Mouse (Mus musculus) MEL (cell line): ENCODE data around the gene Dgat2. TPM values are rescaled to one million over a fixed set of nuclear protein-coding genes. Genes with fewer than 3 reads are reported as not detected.

ENCODE experiments used
- DNase-seq: peaks from one replicate; pipeline ENCODE4 v3.0.0; 2011; ENCODE audit warnings: low read depth, low spot score
- H3K27ac ChIP-seq: 2 replicates; pipeline ENCODE4 v1.5.1; 2012; ENCODE audit warnings: low read depth, mild to moderate bottlenecking, control low read depth, low read length, moderate library complexity; ENCODE audit not compliant: control insufficient read depth
- H3K27me3 ChIP-seq, 2 experiments: fragments of 150-350 bp in 1 of 2; sonication (generic) in 1 of 2; 2 replicates each; pipeline ENCODE4 v1.6.1; 2012; ENCODE audit warnings: low read length in 2 of 2, mild to moderate bottlenecking in 2 of 2, improper control_type of control experiment in 1 of 2, moderate library complexity in 1 of 2; ENCODE audit not compliant: insufficient read depth in 2 of 2, control insufficient read depth in 1 of 2
- H3K36me3 ChIP-seq, 2 experiments: 2 replicates each; pipeline ENCODE4 v1.6.1; 2012 to 2014; ENCODE audit warnings: low read length in 2 of 2, improper control_type of control experiment in 1 of 2, inconsistent platforms in 1 of 2, mild to moderate bottlenecking in 1 of 2; ENCODE audit not compliant: insufficient read depth in 2 of 2, control insufficient read depth in 1 of 2
- H3K4me1 ChIP-seq, 2 experiments: fragments of 150-350 bp in 1 of 2; sonication (generic) in 1 of 2; 2 replicates each; pipeline ENCODE4 v1.6.1; 2012; ENCODE audit warnings: low read length in 2 of 2, improper control_type of control experiment in 1 of 2, mild to moderate bottlenecking in 1 of 2; ENCODE audit not compliant: insufficient read depth in 2 of 2, control insufficient read depth in 1 of 2
- H3K4me3 ChIP-seq, 2 experiments: fragments of 150-350 bp in 1 of 2; sonication (generic) in 1 of 2; 2 replicates each; pipeline ENCODE4 v1.5.1; 2012; ENCODE audit warnings: low read depth in 2 of 2, low read length in 2 of 2, mild to moderate bottlenecking in 2 of 2, moderate library complexity in 2 of 2, control low read depth in 1 of 2, improper control_type of control experiment in 1 of 2; ENCODE audit not compliant: control insufficient read depth in 1 of 2, insufficient read depth in 1 of 2
- H3K79me2 ChIP-seq: 2 replicates; pipeline ENCODE4 v1.6.1; 2012; ENCODE audit warnings: mild to moderate bottlenecking, low read length, moderate library complexity; ENCODE audit not compliant: control insufficient read depth, poor library complexity, insufficient read depth
- H3K9ac ChIP-seq: 2 replicates; pipeline ENCODE4 v1.6.1; 2012; ENCODE audit warnings: low read depth, mild to moderate bottlenecking, control low read depth, low read length, moderate library complexity; ENCODE audit not compliant: control insufficient read depth, poor library complexity, severe bottlenecking
- H3K9me3 ChIP-seq: fragments of 150-350 bp; sonication (generic); replicated peaks from 2 replicates; pipeline ENCODE4 v1.6.1; 2012; ENCODE audit warnings: mild to moderate bottlenecking, low read length, improper control_type of control experiment, moderate library complexity; ENCODE audit not compliant: insufficient read depth
- CHD1 ChIP-seq: IDR thresholded peaks from 2 replicates; pipeline ENCODE4 v1.6.1; 2012; ENCODE audit warnings: low read depth, mild to moderate bottlenecking, inconsistent platforms, low read length, improper control_type of control experiment
- CHD2 ChIP-seq: IDR thresholded peaks from 2 replicates; pipeline ENCODE4 v1.6.1; 2011; ENCODE audit warnings: low read length, improper control_type of control experiment
- CTCF ChIP-seq, 3 experiments: IDR thresholded peaks in 2 of 3; conservative IDR thresholded peaks in 1 of 3; 2 replicates each; pipeline ENCODE4 v1.5.1; 2011 to 2012; ENCODE audit warnings: low read length in 3 of 3, low read depth in 2 of 3, mild to moderate bottlenecking in 2 of 3, improper control_type of control experiment in 1 of 3, inconsistent platforms in 1 of 3, mixed read lengths in 1 of 3, moderate library complexity in 1 of 3; ENCODE audit not compliant: control insufficient read depth in 1 of 3, insufficient read depth in 1 of 3, poor library complexity in 1 of 3, severe bottlenecking in 1 of 3
- HCFC1 ChIP-seq: IDR thresholded peaks from 2 replicates; pipeline ENCODE4 v1.6.1; 2012; ENCODE audit warnings: low read depth, mild to moderate bottlenecking, inconsistent platforms, low read length, improper control_type of control experiment, moderate library complexity
- MAX ChIP-seq: IDR thresholded peaks from 2 replicates; pipeline ENCODE4 v1.6.1; 2011; ENCODE audit warnings: low read length, improper control_type of control experiment
- MYB ChIP-seq: IDR thresholded peaks from 2 replicates; pipeline ENCODE4 v1.6.1; 2011; ENCODE audit warnings: mild to moderate bottlenecking, low read depth, low read length, improper control_type of control experiment
- NRF1 ChIP-seq: IDR thresholded peaks from 2 replicates; pipeline ENCODE4 v1.6.1; 2014; ENCODE audit warnings: low read depth, mild to moderate bottlenecking, inconsistent platforms, low read length, improper control_type of control experiment, moderate library complexity; ENCODE audit not compliant: poor library complexity, insufficient read depth, severe bottlenecking
- POLR2A ChIP-seq, 2 experiments: IDR thresholded peaks; 2 replicates each; pipeline ENCODE4 v1.6.1; 2011 to 2012; ENCODE audit warnings: low read length in 2 of 2, mild to moderate bottlenecking in 2 of 2, control low read depth in 1 of 2, improper control_type of control experiment in 1 of 2, low read depth in 1 of 2, moderate library complexity in 1 of 2; ENCODE audit not compliant: control insufficient read depth in 1 of 2, insufficient read depth in 1 of 2, poor library complexity in 1 of 2
- POLR2AphosphoS5 ChIP-seq: IDR thresholded peaks from 2 replicates; pipeline ENCODE4 v1.6.1; 2012; ENCODE audit warnings: low read depth, borderline replicate concordance, mild to moderate bottlenecking, inconsistent platforms, low read length, moderate library complexity, mixed read lengths
- RAD21 ChIP-seq: IDR thresholded peaks from 2 replicates; pipeline ENCODE4 v1.6.1; 2011; ENCODE audit warnings: mild to moderate bottlenecking, low read depth, low read length, improper control_type of control experiment
- SIN3A ChIP-seq: IDR thresholded peaks from 2 replicates; pipeline ENCODE4 v1.6.1; 2012; ENCODE audit warnings: low read length, improper control_type of control experiment, inconsistent platforms
- SMC3 ChIP-seq: IDR thresholded peaks from 2 replicates; pipeline ENCODE4 v1.6.1; 2011; ENCODE audit warnings: low read depth, low read length, improper control_type of control experiment
- TBP ChIP-seq: IDR thresholded peaks from 2 replicates; pipeline ENCODE4 v1.8.0; 2011; ENCODE audit warnings: low read depth, low read length, improper control_type of control experiment
- ZMIZ1 ChIP-seq: IDR thresholded peaks from 2 replicates; pipeline ENCODE4 v1.6.1; 2012; ENCODE audit warnings: low read depth, mild to moderate bottlenecking, inconsistent platforms, low read length, improper control_type of control experiment, moderate library complexity
- ZNF384 ChIP-seq: IDR thresholded peaks from 2 replicates; pipeline ENCODE4 v1.6.1; 2012; ENCODE audit warnings: low read depth, mild to moderate bottlenecking, inconsistent platforms, low read length, improper control_type of control experiment
- polyA plus RNA-seq, 2 experiments: library from polyadenylated mRNA; stranded (reverse) in 1 of 2; unstranded in 1 of 2; fragments of >175 nt in 1 of 2; fragments of >200 nt in 1 of 2; gene quantifications; 2 replicates each; pipeline versions ENCODE4 v1.2.1 to v1.2.4; 2012; ENCODE audit warnings: low replicate concordance in 2 of 2, low read depth in 1 of 2; ENCODE audit not compliant: insufficient read length in 2 of 2, insufficient read depth in 1 of 2, missing spikeins in 1 of 2
- total RNA-seq: library from RNA; depleted of rRNA; stranded (reverse); fragments of 300-350 nt; gene quantifications from 2 replicates; pipeline ENCODE4 v1.2.3, GENCODE M21; 2012

Dgat2 gene
- total and polyA plus RNA-seq, 3 experiments: 4.1 to 7.7 TPM; not detected in 1

DNA sequence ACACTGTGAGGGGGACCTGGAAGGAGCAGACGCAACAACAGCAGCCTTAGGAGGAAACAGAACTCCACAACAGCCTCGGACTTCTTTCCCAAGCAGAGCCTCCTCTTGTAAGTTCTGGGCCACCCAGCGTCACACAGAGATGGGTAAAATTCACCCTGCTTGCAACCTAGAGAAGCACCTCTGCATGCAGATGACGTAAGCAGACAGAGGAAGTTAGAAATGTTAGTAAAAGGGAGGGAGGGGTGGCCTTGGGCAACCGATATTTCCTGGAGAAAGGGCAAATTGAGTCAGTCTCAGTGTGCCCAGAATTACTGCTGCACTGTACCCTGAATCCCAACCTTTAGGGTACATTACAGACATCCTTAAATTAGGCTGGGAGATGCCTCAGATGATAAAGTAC, 7.4 kb upstream of the Dgat2 start:
- TF ChIP-seq POLR2AphosphoS5: no peak
- TF ChIP-seq MYB: no peak
- TF ChIP-seq SIN3A: no peak
- no peak overlapping the region for H3K4me3 ChIP-seq

DNA sequence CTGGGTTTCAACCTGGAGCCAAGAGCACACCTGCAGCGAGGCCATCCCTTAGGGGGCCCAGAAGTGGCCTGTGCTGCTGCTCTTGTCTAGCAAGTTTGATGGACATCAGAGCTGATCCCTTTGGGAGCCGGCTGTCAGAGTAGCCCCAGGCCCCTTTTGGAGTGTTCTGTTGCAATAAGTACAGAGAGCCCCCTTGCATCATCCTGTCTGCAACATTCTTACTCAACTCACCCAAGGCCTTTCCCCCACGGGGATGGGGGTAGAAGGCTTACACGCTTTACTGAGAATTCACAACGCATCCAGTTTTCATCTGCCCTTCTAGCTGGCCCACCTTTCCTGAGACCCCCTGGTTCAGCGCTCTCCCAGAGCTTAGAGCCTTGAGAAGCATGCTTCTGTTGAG, 6.1 kb upstream of the Dgat2 start:
- no peak overlapping the region for H3K27ac ChIP-seq

More for the DNA sequence above, 7.4 kb upstream of the Dgat2 start:
- Histone ChIP-seq H3K9me3 (no peaks in the 10 kb centered on the region), H3K9ac (no peak overlapping the region), H3K27me3 (peaks cover 4 to 29% of the 10 kb centered on the region in 2 experiments), H3K79me2 (no peaks in the 10 kb centered on the region), H3K4me1 (no peaks in the 10 kb centered on the region), H3K36me3 (no peaks in the 10 kb centered on the region), H3K27ac (no peak overlapping the region)
- no peak for DNase-seq

DNA sequence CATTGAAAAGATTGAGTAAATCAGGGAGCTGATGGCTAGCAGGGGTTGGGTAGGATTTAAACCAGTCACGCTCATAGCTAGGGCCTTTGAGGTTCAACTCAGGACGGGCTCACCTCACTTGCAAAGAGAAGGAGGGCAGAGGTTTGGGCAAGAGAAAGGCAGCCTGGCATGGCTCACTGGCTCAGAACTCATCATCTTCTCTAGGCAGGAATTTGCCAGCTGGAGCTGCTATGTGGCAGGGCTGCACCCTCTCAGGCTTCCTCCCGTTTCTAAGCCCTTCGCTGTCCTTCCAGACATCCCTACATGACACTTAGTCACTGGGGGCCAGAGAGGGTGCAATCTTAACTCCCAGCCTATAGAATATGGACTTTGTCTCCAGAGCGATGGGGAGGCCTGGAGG, 4.9 kb upstream of the Dgat2 start:
- no peak overlapping the region for H3K4me3 ChIP-seq
- H3K4me1 ChIP-seq: peaks cover 3 to 8% of the 10 kb centered on the region in 2 experiments; a peak in 3 of 4 replicates
- no peak for DNase-seq
- H3K79me2 ChIP-seq: no peaks in the 10 kb centered on the region; the same call in 1 of the 2 replicates
- H3K9ac ChIP-seq: no peak overlapping the region
- H3K36me3 ChIP-seq: peaks cover 0 to 6% of the 10 kb centered on the region in 2 experiments; a peak in 1 of 4 replicates
- peaks cover 1 to 7% of the 10 kb centered on the region in 2 experiments; a peak in 3 of 4 replicates for H3K27me3 ChIP-seq
- TF ChIP-seq TBP: no peak
- H3K9me3 ChIP-seq: no peaks in the 10 kb centered on the region
- no peak overlapping the region for H3K27ac ChIP-seq

More for the DNA sequence above, 6.1 kb upstream of the Dgat2 start:
- peaks cover 0 to 2% of the 10 kb centered on the region in 2 experiments; a peak in 1 of 4 replicates for H3K36me3 ChIP-seq
- H3K9me3 ChIP-seq: no peaks in the 10 kb centered on the region
- no peak for TF ChIP-seq CHD2
- TF ChIP-seq CHD1: no peak
- no peak for TF ChIP-seq MYB
- TF ChIP-seq ZNF384: no peak
- TF ChIP-seq POLR2A (IDR thresholded peaks at IDR 0.05; ENCODE audit: control insufficient read depth in 1 of 2, insufficient read depth in 1 of 2, low read depth in 1 of 2, low read length in 2 of 2, poor library complexity in 1 of 2): no peak
- TF ChIP-seq MAX: no peak
- TF ChIP-seq ZMIZ1: no peak
- no peak for TF ChIP-seq POLR2AphosphoS5
- TF ChIP-seq SMC3: no peak
- no peak for TF ChIP-seq HCFC1
- no peak for TF ChIP-seq TBP
- no peak for TF ChIP-seq RAD21
- no peak for TF ChIP-seq CTCF (IDR thresholded peaks at IDR 0.05 in 2 of 3, conservative IDR thresholded peaks at IDR 0.05 in 1 of 3; ENCODE audit: control insufficient read depth in 1 of 3, insufficient read depth in 1 of 3, low read depth in 2 of 3, low read length in 3 of 3, poor library complexity in 1 of 3, severe bottlenecking in 1 of 3)
- no peak for TF ChIP-seq NRF1
- no peak for TF ChIP-seq SIN3A
- TF ChIP-seq, all 39 proteins: peak for 0
- Histone ChIP-seq H3K4me3 (no peak overlapping the region), H3K9ac (no peak overlapping the region), H3K79me2 (no peaks in the 10 kb centered on the region), H3K4me1 (peaks cover under 1 to 5% of the 10 kb centered on the region in 2 experiments; a peak in 3 of 4 replicates), H3K27me3 (peaks cover 4 to 18% of the 10 kb centered on the region in 2 experiments)
- no peak for DNase-seq
